Mouse (Mus musculus): ENCODE results near the gene Fam205c. TPM values are rescaled to one million over a fixed set of nuclear protein-coding genes. Genes with fewer than 3 reads are reported as not detected.

Fam205c gene
- polyA plus RNA-seq (2015; fragmentation: Nextera tagmentation; extraction: Ambion mirVana): 0.30 TPM in 1 of 2 replicates, not detected in the other

DNA sequence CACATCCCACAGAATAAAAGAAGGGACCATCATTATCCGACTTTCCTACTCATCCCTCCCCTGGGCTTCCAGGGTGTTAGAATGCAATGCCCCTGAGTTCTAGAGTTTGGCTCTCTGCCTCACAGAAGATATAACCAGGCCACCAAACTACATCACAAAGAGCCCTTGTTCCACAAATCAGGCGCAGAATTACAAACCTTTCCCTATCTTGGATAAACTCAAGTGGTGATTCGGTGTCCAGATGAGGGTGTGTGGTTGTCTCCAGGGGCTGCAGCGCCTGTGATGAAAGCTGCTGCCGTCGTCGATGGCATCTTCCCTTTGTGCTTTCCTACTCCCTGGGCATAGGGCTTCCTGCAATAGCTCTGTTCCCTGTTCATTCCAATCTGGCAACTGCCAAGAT, at the start of gene Fam205c:
Gene Fam205c, minus strand, starts transcription at position 101 of the 400 bp plus-strand sequence.
- no peaks in the 10 kb centered on the region for H3K27me3 ChIP-seq
- no peak within 1 kb of the TSS for H3K4me2 ChIP-seq
- no peak within 1 kb of the TSS for H3K4me3 ChIP-seq
- no peak within 1 kb of the TSS for H3K9ac ChIP-seq
- ATAC-seq (ENCODE audit: borderline replicate concordance, extremely low read depth, low FRiP score, low TSS enrichment): no peak
- WGBS: 82% methylated on average over 7 of the region's 7 CpGs
- H3K4me1 ChIP-seq: no peaks in the 10 kb centered on the region
- no peak within 1 kb of the TSS for H3K27ac ChIP-seq
- no peaks in the 10 kb centered on the region for H3K9me3 ChIP-seq
- H3K36me3 ChIP-seq: no peaks in the 10 kb centered on the region

DNA sequence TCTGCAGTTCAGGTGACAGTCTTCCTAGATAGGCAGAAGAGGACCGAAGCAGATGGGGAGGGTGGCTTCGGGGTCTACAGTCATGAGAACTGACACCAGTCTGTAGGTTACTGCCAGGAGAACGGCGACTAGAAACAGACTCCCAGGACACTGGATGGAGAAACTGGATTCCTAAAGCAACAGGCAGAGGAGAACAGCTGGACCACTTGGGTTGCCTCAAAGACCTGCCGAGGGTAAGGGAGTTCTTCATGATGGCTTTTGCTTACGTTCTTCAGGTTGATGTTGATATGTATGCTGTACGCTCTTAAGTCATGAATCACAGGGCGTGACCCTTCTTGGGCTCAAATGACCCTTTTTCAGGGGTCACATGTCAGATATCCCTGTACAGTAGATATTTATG, 48.4 kb upstream of the Fam205c start:
- Histone ChIP-seq H3K4me2 (no peak overlapping the region), H3K27me3 (peaks cover 25% of the 10 kb centered on the region), H3K9ac (no peak overlapping the region), H3K4me3 (no peak overlapping the region), H3K9me3 (no peaks in the 10 kb centered on the region), H3K36me3 (no peaks in the 10 kb centered on the region), H3K27ac (no peak overlapping the region), H3K4me1 (no peaks in the 10 kb centered on the region; the same call in 1 of the 2 replicates)
- ATAC-seq (ENCODE audit: borderline replicate concordance, extremely low read depth, low FRiP score, low TSS enrichment): no peak
- 84% methylated on average over 8 of the region's 8 CpGs for WGBS

DNA sequence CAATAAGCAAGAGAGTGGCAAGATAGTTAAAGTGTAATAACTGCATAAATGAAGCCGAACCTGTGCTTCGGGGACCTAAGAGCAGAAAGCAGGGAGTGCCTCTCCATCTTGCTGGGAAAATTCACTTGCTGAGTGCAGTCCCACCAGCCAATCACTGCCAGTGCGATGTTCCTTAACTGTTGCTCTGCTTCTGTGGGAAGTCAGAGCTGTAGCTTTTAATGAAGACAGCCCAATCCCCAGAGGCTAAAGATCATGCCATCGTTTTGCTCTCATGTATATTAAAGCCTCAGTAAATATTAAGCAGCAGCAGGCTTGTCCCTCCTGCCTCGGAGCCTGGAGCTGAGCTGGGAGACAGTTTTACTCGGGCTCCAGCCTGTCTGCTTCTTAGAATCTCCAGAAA, 48.0 kb upstream of the Fam205c start:
- H3K27ac ChIP-seq: no peak overlapping the region
- WGBS: 64% methylated on average over 6 of the region's 6 CpGs

DNA sequence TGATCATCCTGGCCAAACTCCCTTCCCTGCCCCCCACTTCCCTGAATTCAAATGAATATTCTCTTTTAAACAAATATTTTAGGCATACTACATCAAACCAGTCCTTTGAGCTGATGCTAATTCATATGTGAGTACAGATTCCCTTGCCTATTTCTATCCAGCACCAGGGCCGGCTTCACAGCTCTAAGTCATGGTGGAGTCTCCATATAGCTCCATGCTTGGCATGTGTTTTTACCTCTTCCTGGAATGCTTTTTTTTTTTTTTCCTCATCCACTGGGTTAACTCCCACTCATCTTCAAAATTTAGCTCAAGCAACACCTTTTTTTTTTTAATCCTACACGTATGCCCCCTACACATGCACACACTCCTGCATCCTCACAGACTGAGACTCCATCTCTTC, 47.5 kb upstream of the Fam205c start:
- H3K9ac ChIP-seq: no peak overlapping the region
- WGBS: 69% methylated on average over 2 of the region's 2 CpGs
- no peak overlapping the region for H3K4me3 ChIP-seq
- peaks cover 2% of the 10 kb centered on the region; the same call in 1 of the 2 replicates for H3K4me1 ChIP-seq
- no peaks in the 10 kb centered on the region for H3K9me3 ChIP-seq
- peaks cover 34% of the 10 kb centered on the region for H3K27me3 ChIP-seq
- no peak for ATAC-seq (ENCODE audit: borderline replicate concordance, extremely low read depth, low FRiP score, low TSS enrichment)
- H3K27ac ChIP-seq: no peak overlapping the region
- no peak overlapping the region for H3K4me2 ChIP-seq
- H3K36me3 ChIP-seq: no peaks in the 10 kb centered on the region

More for the DNA sequence above, 48.0 kb upstream of the Fam205c start:
- Histone ChIP-seq H3K9ac (no peak overlapping the region), H3K9me3 (no peaks in the 10 kb centered on the region), H3K4me3 (no peak overlapping the region), H3K4me2 (no peak overlapping the region), H3K4me1 (no peaks in the 10 kb centered on the region; the same call in 1 of the 2 replicates), H3K27me3 (peaks cover 29% of the 10 kb centered on the region), H3K36me3 (no peaks in the 10 kb centered on the region)
- no peak for ATAC-seq (ENCODE audit: borderline replicate concordance, extremely low read depth, low FRiP score, low TSS enrichment)

DNA sequence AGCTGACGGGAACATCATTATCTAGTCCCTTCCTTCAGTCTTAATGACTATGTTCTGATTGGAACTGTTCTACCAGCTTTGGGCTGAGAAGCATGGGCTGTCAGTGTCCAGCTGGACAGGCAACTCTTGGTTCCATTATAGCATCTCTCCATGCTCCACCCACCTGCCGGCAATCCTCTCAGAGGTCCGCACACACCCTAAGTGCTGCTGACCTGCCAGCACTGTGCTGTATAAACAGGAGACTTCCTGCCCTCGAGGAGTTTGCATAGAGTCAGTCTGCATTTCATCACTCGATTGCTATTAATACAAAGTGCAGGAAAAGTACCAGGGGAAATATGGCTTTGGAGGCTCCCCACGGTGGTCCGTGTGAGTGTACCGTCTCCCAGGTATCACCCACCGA, 46.7 kb upstream of the Fam205c start:
- Histone ChIP-seq H3K27ac (no peak overlapping the region), H3K27me3 (peaks cover 42% of the 10 kb centered on the region), H3K36me3 (no peaks in the 10 kb centered on the region), H3K9ac (no peak overlapping the region), H3K4me2 (no peak overlapping the region), H3K4me3 (no peak overlapping the region), H3K9me3 (no peaks in the 10 kb centered on the region), H3K4me1 (peaks cover 4% of the 10 kb centered on the region; the same call in 1 of the 2 replicates)
- WGBS: 39% methylated on average over 9 of the region's 9 CpGs
- ATAC-seq (ENCODE audit: borderline replicate concordance, extremely low read depth, low FRiP score, low TSS enrichment): no peak

DNA sequence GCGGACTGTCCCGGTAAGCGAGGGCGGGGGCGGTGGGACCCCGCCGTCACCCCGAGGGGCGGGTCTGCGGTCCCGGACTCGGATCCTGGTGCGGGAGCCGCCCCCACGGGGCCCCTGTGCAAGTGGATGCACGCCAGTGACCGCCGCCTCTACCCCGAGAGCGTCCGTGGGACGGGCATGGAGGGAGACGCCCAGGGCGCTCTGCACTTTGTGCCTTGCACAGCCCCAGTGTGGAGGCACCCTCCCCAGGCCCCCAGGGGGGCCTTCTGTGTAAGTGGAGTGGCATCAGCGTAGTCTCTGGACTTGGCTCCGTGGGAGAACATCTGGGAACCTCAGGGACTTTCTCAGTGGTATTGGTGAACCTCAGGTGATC, 43.4 kb upstream of the Fam205c start:
- H3K4me1 ChIP-seq: peaks cover 4% of the 10 kb centered on the region; the same call in 1 of the 2 replicates
- H3K36me3 ChIP-seq: no peaks in the 10 kb centered on the region
- H3K9ac ChIP-seq: peak overlapping the region; percentile 53
- peak overlapping the region; percentile 94 for H3K4me2 ChIP-seq
- WGBS: 5% methylated on average over 16 of the region's 26 CpGs
- H3K4me3 ChIP-seq: peak overlapping the region; percentile 59
- peaks cover 58% of the 10 kb centered on the region for H3K27me3 ChIP-seq
- ATAC-seq (ENCODE audit: borderline replicate concordance, extremely low read depth, low FRiP score, low TSS enrichment): peak; percentile 65
- no peak overlapping the region for H3K27ac ChIP-seq
- no peaks in the 10 kb centered on the region for H3K9me3 ChIP-seq

DNA sequence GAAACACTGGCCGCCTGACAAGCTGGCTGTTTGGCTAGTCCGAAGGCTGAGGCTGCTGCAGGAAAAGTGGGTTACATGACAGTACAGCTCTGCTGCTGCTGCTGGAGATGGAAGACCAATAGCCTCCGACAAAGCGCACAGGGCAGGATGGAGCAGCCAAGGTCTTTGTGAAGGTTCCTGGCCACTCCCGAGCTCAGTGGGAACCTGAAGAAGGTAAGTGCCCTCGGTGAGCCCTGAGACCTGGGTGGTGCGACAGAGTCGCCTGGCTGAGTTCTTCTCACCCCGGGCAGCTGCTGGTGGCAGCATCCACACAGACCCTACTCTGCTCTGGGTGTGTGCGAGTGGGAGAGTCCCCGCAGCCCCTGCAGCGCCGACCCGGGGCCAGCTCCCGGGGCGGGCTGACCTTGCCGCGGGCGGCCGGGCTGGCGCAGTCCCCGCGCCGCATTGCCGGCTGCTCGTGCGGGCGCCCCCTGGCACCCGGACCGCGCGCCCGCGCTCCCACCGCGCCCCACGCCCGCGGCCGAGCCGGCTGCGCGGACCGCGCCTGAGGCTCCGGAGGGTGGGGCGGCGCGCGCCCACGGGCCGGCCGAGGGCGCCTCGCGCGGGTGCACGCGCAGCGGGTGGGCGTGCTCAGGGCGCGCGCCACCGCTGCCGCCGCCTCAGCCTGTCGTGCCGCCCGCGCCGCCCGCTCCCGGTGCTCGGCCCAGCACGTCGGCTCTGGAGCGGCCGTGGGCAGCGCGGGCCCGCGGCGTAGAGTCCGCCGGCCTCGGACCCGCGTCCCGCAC, 42.8 kb upstream of the Fam205c start, which contains the start of gene Phf24:
Gene Phf24, plus strand, starts transcription at position 44 of the 785 bp plus-strand sequence.
- peaks cover 58% of the 10 kb centered on the region for H3K27me3 ChIP-seq
- no peaks in the 10 kb centered on the region for H3K9me3 ChIP-seq
- peak within 1 kb of the TSS; percentile 53 for H3K9ac ChIP-seq
- under 1% methylated on average over 60 of the region's 90 CpGs for WGBS
- H3K27ac ChIP-seq: no peak within 1 kb of the TSS
- no peaks in the 10 kb centered on the region for H3K36me3 ChIP-seq
- H3K4me1 ChIP-seq: peaks cover 4% of the 10 kb centered on the region; the same call in 1 of the 2 replicates
- peak; percentile 84 for ATAC-seq (ENCODE audit: borderline replicate concordance, extremely low read depth, low FRiP score, low TSS enrichment)
- H3K4me2 ChIP-seq: peak within 1 kb of the TSS; percentile 94
- peak within 1 kb of the TSS; percentile 59 for H3K4me3 ChIP-seq

DNA sequence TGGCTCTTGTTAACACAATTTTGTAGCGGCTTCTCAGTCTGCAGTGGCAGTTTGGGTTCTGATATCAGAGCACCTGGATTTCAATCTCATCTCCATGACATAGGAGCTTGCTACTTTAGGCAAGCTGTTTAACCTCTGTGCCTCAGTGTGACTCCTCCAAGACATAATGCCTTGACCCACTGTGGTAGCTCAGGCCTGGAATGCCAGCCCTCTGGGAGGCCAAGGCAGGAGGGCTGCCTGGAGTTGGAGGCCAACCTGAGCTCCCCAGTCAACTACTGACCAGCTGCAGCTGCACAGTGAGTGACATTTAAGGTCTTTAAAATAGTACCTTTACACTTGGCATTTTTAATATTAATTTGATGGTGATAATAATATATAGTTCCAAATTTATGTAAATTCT, 41.9 kb upstream of the Fam205c start:
- H3K4me2 ChIP-seq: no peak overlapping the region
- no peak overlapping the region for H3K4me3 ChIP-seq
- H3K27ac ChIP-seq: no peak overlapping the region
- peaks cover 58% of the 10 kb centered on the region for H3K27me3 ChIP-seq
- no peak for ATAC-seq (ENCODE audit: borderline replicate concordance, extremely low read depth, low FRiP score, low TSS enrichment)
- WGBS: 85% methylated on average over 1 of the region's 1 CpGs
- peaks cover 4% of the 10 kb centered on the region; the same call in 1 of the 2 replicates for H3K4me1 ChIP-seq
- H3K9me3 ChIP-seq: no peaks in the 10 kb centered on the region
- no peaks in the 10 kb centered on the region for H3K36me3 ChIP-seq
- no peak overlapping the region for H3K9ac ChIP-seq

DNA sequence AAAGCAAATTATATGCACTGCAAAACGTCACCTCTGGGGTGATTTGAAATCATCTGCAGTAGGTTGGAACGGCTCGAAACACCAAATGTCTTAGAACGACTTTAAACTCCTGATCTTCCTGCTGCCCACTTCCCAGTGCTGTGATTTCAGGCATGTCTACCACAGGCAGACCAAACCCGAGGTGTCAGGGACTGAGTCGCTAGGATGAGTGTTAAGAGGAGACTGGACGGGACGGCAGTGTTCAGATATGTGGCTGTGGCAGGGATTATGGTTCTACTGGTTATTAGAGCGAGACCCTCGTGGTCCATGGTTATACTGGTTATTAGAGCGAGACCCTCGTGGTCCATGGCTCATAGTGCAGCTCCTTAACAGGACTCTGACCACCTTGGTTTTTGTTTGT, 41.3 kb upstream of the Fam205c start:
- Histone ChIP-seq H3K9ac (no peak overlapping the region), H3K27me3 (peaks cover 55% of the 10 kb centered on the region), H3K4me1 (peaks cover 4% of the 10 kb centered on the region; the same call in 1 of the 2 replicates), H3K27ac (no peak overlapping the region), H3K4me2 (no peak overlapping the region), H3K36me3 (no peaks in the 10 kb centered on the region), H3K4me3 (no peak overlapping the region), H3K9me3 (no peaks in the 10 kb centered on the region)
- no peak for ATAC-seq (ENCODE audit: borderline replicate concordance, extremely low read depth, low FRiP score, low TSS enrichment)
- 71% methylated on average over 12 of the region's 12 CpGs for WGBS

DNA sequence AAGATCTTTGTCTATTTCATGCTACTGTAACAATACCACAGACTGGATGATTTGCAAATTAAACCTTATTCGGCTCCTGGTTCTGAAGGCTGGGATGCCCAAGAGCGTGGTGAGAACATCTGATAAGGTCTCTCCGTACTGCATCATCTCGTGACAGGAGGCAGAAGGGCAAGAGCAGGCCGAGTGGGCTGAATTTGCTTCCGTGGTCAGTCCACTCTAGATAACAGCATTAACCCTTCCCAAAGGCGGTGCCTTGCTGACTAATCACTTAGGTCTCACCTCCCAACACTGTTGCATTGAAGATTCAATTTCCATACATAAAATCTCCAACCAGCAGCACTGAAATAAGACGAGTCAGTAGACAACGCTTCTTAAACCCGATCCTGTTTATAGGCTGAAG, 39.4 kb upstream of the Fam205c start:
- H3K27me3 ChIP-seq: peaks cover 48% of the 10 kb centered on the region
- no peak for ATAC-seq (ENCODE audit: borderline replicate concordance, extremely low read depth, low FRiP score, low TSS enrichment)
- peaks cover 4% of the 10 kb centered on the region; the same call in 1 of the 2 replicates for H3K4me1 ChIP-seq
- WGBS: 37% methylated on average over 10 of the region's 10 CpGs
- H3K36me3 ChIP-seq: no peaks in the 10 kb centered on the region
- no peak overlapping the region for H3K4me2 ChIP-seq
- no peak overlapping the region for H3K27ac ChIP-seq
- no peak overlapping the region for H3K4me3 ChIP-seq
- no peak overlapping the region for H3K9ac ChIP-seq
- no peaks in the 10 kb centered on the region for H3K9me3 ChIP-seq

DNA sequence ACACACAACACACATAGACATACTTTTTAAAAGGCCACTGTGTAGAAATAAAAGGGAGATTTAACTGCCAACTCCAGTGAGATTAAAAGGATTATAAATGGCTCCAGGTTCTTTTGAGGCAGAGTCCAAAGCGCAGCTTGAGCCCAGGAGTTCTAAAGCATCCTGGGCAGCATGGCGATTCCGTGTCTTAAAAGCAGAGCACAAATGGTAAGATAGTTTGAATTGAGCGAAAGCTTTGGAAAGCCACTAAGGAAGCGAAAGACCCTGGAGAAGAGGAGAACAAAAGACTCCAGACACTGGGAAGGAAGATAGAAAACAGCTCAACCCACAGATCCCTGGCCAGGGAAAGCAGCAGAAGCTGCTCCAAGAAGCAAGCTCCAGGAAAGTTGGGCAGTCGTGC, 30.9 kb upstream of the Fam205c start:
- Histone ChIP-seq H3K4me1 (no peaks in the 10 kb centered on the region), H3K4me3 (no peak overlapping the region), H3K9me3 (no peaks in the 10 kb centered on the region), H3K27ac (no peak overlapping the region), H3K36me3 (no peaks in the 10 kb centered on the region), H3K4me2 (no peak overlapping the region), H3K9ac (no peak overlapping the region), H3K27me3 (no peaks in the 10 kb centered on the region)
- no peak for ATAC-seq (ENCODE audit: borderline replicate concordance, extremely low read depth, low FRiP score, low TSS enrichment)
- 83% methylated on average over 6 of the region's 6 CpGs for WGBS

DNA sequence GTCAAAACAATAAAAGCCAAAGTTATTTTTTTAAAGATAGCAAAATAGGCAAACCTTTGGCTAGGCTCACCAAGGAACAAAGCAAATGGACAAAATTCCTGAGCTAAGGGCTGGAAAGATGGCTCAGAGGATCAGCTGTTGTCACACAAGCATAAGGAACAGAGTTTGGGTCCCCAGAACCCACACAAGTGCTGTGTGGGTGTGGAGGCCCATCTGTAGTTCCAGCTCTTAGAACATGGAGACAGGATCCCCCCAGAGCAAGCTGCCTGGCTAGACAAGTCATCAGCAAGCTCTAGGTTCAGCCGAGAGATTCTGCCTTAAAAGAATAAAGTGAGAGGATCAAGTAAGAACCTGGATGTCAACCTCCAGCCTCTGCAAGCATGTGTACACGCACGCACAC, 30.5 kb upstream of the Fam205c start:
- Histone ChIP-seq H3K9me3 (no peaks in the 10 kb centered on the region), H3K27me3 (no peaks in the 10 kb centered on the region), H3K36me3 (no peaks in the 10 kb centered on the region), H3K4me1 (no peaks in the 10 kb centered on the region), H3K27ac (no peak overlapping the region), H3K4me3 (no peak overlapping the region), H3K9ac (no peak overlapping the region), H3K4me2 (no peak overlapping the region)
- ATAC-seq (ENCODE audit: borderline replicate concordance, extremely low read depth, low FRiP score, low TSS enrichment): no peak
- WGBS: 86% methylated on average over 3 of the region's 3 CpGs
